Mouse (Mus musculus): ENCODE results near the gene Olfr1233. TPM values are rescaled to one million over a fixed set of nuclear protein-coding genes. Genes with fewer than 3 reads are reported as not detected.

Gene Olfr1233
- not detected for polyA plus RNA-seq (2015; fragmentation: Illumina TruSeq; extraction: RNeasy Lipid Tissue Mini Kit (QIAGEN cat#74804); ENCODE audit: insufficient read depth, low replicate concordance)

GRCm38 (mm10) chr2:89342298-89342697 lies at the start of gene Olfr1233:
Olfr1233 (minus strand) TSS chr2:89342398.

DNA sequence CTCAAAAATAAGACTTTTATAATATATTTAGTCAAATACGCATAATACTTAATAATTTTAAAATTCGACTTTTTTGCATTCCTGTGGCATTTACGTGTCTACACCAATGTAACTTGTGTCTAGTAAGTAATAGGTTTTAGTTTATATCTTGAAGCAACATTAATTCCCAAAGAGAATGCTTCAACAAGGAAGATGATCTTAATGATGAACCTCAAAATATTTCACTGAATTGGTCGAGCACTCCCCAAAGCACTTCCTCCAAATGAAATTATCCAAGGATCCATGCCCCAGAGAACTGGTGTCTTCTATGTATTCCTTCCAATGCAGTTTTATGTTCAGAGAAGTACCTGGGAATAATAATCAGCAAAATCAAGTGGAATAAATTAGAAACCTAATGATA lies 22.6 kb upstream of the Olfr1233 start, which contains the start of gene Olfr1234:
TSS of gene Olfr1234 (minus strand) at position 101 of the 400 bp plus-strand sequence.

DNA sequence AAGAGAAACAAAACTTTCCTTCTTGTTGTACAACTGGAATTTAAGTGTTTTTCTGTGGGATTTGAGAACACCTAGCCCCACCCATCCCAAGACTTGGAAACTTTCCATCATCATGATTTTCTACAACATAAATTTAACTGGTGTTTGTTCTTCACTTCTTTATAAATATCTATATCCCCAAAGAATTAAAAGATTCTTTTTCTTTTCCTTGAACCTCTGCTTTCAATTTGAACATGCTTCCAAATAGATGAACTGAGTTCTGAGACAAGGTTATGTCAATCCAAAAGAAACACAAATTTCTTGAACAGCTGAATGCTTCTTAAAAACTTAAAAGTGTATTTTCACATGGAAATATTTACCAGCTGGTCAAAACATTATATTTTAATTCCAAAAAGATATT lies 12.6 kb downstream of the Olfr1233 start, which contains the start of gene Olfr1232:
TSS of gene Olfr1232 (minus strand) at position 101 of the 400 bp plus-strand sequence.

DNA sequence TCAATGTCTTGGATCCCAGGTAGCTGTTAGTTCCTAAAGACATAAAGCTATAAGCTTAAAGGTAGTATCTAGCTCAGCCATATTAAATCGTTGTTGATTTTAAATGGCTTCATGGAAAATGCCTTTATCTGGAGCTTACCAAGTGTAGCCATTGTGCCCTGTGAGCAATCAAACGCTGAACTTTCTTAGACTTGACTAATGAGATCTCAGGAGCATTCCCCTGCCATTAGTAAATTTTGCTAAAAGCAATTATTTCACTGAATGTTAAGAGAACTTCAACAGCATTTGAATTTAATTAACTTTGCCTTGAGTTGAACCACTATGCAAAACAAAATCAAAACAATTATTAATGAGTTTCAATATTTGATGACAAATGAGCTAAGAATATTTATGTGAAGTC lies 35.2 kb downstream of the Olfr1233 start, which contains the start of gene Olfr1231:
TSS of gene Olfr1231 (minus strand) at position 101 of the 400 bp plus-strand sequence.

GRCm38 (mm10) chr2:89297168-89297567 lies 45.0 kb downstream of the Olfr1233 start, which contains the start of gene Olfr1230:
Olfr1230 (minus strand) TSS chr2:89297268.

DNA sequence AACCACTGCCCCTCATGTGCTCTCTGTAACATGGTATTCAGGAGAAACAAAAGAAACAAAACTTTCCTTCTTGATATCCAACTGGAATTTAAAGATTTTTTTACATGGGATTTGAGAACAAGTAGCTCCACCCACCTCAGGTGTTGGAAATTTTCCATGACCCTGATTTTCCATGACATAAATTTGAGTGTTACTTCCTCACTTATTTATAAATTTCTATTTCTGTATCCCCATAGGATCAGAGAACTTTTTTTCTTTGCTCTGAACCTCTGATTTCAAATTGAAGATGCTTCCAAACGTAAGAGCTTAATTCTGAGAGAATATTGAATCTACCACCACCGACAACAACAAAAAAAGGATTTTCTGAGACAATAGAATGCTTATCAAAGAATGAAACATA lies 54.3 kb downstream of the Olfr1233 start, which contains the start of gene Olfr1229:
TSS of gene Olfr1229 (minus strand) at position 101 of the 400 bp plus-strand sequence.

Other genes starting within 250 kb of the Olfr1233 start
- not detected for gene Olfr1220, start 235.6 kb downstream of the Olfr1233 start, polyA plus RNA-seq (2015; fragmentation: Illumina TruSeq; extraction: RNeasy Lipid Tissue Mini Kit (QIAGEN cat#74804); ENCODE audit: insufficient read depth, low replicate concordance)
- not detected for gene Olfr1221, start 225.1 kb downstream of the Olfr1233 start, polyA plus RNA-seq (2015; fragmentation: Illumina TruSeq; extraction: RNeasy Lipid Tissue Mini Kit (QIAGEN cat#74804); ENCODE audit: insufficient read depth, low replicate concordance)
- not detected for gene Olfr1222, start 209.3 kb downstream of the Olfr1233 start, polyA plus RNA-seq (2015; fragmentation: Illumina TruSeq; extraction: RNeasy Lipid Tissue Mini Kit (QIAGEN cat#74804); ENCODE audit: insufficient read depth, low replicate concordance)
- gene Olfr1223, start 190.8 kb downstream of the Olfr1233 start, polyA plus RNA-seq (2015; fragmentation: Illumina TruSeq; extraction: RNeasy Lipid Tissue Mini Kit (QIAGEN cat#74804); ENCODE audit: insufficient read depth, low replicate concordance), result not detected
- not detected for gene Olfr1224-ps1, start 178.3 kb downstream of the Olfr1233 start, polyA plus RNA-seq (2015; fragmentation: Illumina TruSeq; extraction: RNeasy Lipid Tissue Mini Kit (QIAGEN cat#74804); ENCODE audit: insufficient read depth, low replicate concordance)
- gene Olfr1225, start 167.7 kb downstream of the Olfr1233 start, polyA plus RNA-seq (2015; fragmentation: Illumina TruSeq; extraction: RNeasy Lipid Tissue Mini Kit (QIAGEN cat#74804); ENCODE audit: insufficient read depth, low replicate concordance), result not detected
- gene Olfr1226, start 142.3 kb downstream of the Olfr1233 start, polyA plus RNA-seq (2015; fragmentation: Illumina TruSeq; extraction: RNeasy Lipid Tissue Mini Kit (QIAGEN cat#74804); ENCODE audit: insufficient read depth, low replicate concordance), result not detected
- not detected for gene Olfr1228, start 88.3 kb downstream of the Olfr1233 start, polyA plus RNA-seq (2015; fragmentation: Illumina TruSeq; extraction: RNeasy Lipid Tissue Mini Kit (QIAGEN cat#74804); ENCODE audit: insufficient read depth, low replicate concordance)
- not detected for gene Olfr1229, start 54.4 kb downstream of the Olfr1233 start, polyA plus RNA-seq (2015; fragmentation: Illumina TruSeq; extraction: RNeasy Lipid Tissue Mini Kit (QIAGEN cat#74804); ENCODE audit: insufficient read depth, low replicate concordance)
- gene Olfr1230, start 45.1 kb downstream of the Olfr1233 start, polyA plus RNA-seq (2015; fragmentation: Illumina TruSeq; extraction: RNeasy Lipid Tissue Mini Kit (QIAGEN cat#74804); ENCODE audit: insufficient read depth, low replicate concordance), result not detected
- gene Olfr1231, start 35.3 kb downstream of the Olfr1233 start, polyA plus RNA-seq (2015; fragmentation: Illumina TruSeq; extraction: RNeasy Lipid Tissue Mini Kit (QIAGEN cat#74804); ENCODE audit: insufficient read depth, low replicate concordance), result not detected
- not detected for gene Olfr1232, start 12.7 kb downstream of the Olfr1233 start, polyA plus RNA-seq (2015; fragmentation: Illumina TruSeq; extraction: RNeasy Lipid Tissue Mini Kit (QIAGEN cat#74804); ENCODE audit: insufficient read depth, low replicate concordance)
- not detected for gene Olfr1234, start 22.5 kb upstream of the Olfr1233 start, polyA plus RNA-seq (2015; fragmentation: Illumina TruSeq; extraction: RNeasy Lipid Tissue Mini Kit (QIAGEN cat#74804); ENCODE audit: insufficient read depth, low replicate concordance)
- gene Olfr1238, start 67.3 kb upstream of the Olfr1233 start, polyA plus RNA-seq (2015; fragmentation: Illumina TruSeq; extraction: RNeasy Lipid Tissue Mini Kit (QIAGEN cat#74804); ENCODE audit: insufficient read depth, low replicate concordance), result not detected
- not detected for gene Olfr1239, start 78.0 kb upstream of the Olfr1233 start, polyA plus RNA-seq (2015; fragmentation: Illumina TruSeq; extraction: RNeasy Lipid Tissue Mini Kit (QIAGEN cat#74804); ENCODE audit: insufficient read depth, low replicate concordance)
- gene Olfr1240, start 100.6 kb upstream of the Olfr1233 start, polyA plus RNA-seq (2015; fragmentation: Illumina TruSeq; extraction: RNeasy Lipid Tissue Mini Kit (QIAGEN cat#74804); ENCODE audit: insufficient read depth, low replicate concordance), result not detected
- gene Olfr1241, start 144.7 kb upstream of the Olfr1233 start, polyA plus RNA-seq (2015; fragmentation: Illumina TruSeq; extraction: RNeasy Lipid Tissue Mini Kit (QIAGEN cat#74804); ENCODE audit: insufficient read depth, low replicate concordance), result not detected
- gene Olfr1242, start 155.9 kb upstream of the Olfr1233 start, polyA plus RNA-seq (2015; fragmentation: Illumina TruSeq; extraction: RNeasy Lipid Tissue Mini Kit (QIAGEN cat#74804); ENCODE audit: insufficient read depth, low replicate concordance), result not detected
- gene Olfr1243, start 189.1 kb upstream of the Olfr1233 start, polyA plus RNA-seq (2015; fragmentation: Illumina TruSeq; extraction: RNeasy Lipid Tissue Mini Kit (QIAGEN cat#74804); ENCODE audit: insufficient read depth, low replicate concordance), result not detected
- not detected for gene Olfr1245, start 236.0 kb upstream of the Olfr1233 start, polyA plus RNA-seq (2015; fragmentation: Illumina TruSeq; extraction: RNeasy Lipid Tissue Mini Kit (QIAGEN cat#74804); ENCODE audit: insufficient read depth, low replicate concordance)